Mouse (Mus musculus) ES-E14 (cell line): ENCODE measurements around the gene Fzd1.

ENCODE experiments used
- HCFC1 ChIP-seq: IDR thresholded peaks from 2 replicates; pipeline ENCODE4 v1.6.1; 2012; ENCODE audit warnings: low read length, inconsistent platforms, borderline replicate concordance; ENCODE audit not compliant: insufficient read depth
- MAFK ChIP-seq: IDR thresholded peaks from 2 replicates; pipeline ENCODE4 v1.6.1; 2014; ENCODE audit warnings: mild to moderate bottlenecking, low read depth, low read length, inconsistent platforms; ENCODE audit not compliant: insufficient read depth
- ZC3H11A ChIP-seq: IDR thresholded peaks from 2 replicates; pipeline ENCODE4 v1.6.1; 2012; ENCODE audit warnings: low read depth, mild to moderate bottlenecking, inconsistent platforms, low read length, borderline replicate concordance

DNA sequence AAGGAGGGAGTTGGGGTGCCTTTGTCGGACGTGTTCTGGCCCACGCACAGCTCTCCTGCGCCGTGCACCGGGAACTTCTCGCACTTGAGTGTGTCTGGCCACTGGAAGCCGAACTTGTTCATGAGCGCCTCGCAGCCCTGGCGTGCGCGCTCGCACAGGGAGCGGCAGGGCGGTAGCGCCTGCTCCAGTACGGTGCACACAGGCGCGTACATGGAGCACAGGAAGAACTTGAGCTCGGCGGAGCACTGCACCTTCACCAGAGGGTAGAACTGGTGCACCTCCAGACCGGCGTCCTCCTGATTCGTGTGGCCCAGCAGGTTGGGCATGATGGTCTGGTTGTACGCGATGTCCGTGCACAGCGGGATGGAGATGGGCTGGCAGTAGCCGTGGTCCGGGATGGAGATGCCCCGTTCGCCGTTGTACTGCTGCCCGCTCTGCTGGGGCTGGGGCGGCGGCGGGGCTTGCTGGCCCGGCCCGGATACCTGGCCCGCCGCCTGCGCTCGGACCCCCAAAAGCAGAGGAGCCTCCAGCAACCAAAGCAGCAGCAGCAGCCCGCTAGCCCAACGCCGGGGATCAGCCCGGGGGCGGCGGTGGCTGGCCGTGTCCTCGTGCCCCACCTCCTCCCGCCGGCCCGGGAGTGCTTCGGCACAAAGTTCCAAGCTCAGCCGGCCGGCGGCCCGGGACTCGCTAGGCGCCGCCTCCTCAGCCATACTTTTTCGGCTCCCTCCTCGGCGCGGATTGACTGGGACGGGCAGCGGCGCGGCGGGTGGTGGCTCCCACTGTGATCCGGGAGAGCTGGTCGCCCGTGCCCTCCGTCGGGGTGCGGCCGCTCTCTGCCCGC, 744 bp downstream of the Fzd1 start:
- TF ChIP-seq HCFC1 = no peak
- TF ChIP-seq MAFK = no peak
- TF ChIP-seq ZC3H11A = no peak
